Mouse (Mus musculus): Measurements from ENCODE around the gene U2af2.
"Not testable (repeated sequence)": the region's sequence is repeated elsewhere in the genome, so short reads cannot be mapped to it uniquely, and the experiment has no call there.

U2af2 gene

DNA sequence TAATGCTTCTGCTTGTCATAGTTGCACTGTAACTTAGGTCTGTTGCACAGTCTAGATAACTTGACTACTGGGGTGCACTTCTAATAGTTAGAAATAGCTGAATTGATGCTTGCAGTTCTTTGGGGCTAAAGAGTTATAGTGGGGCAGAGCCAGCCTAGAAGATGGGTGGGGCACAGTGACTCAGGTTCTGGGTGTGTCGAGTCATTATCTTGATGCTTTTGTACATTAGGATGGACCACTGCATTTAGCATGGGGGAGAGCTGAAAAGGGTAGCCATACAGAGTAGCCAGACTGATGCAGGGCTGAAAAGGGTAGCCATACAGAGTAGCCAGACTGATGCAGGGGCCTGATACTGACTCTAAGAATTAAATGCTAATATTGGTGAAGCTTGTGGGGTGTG is 11.6 kb downstream of the U2af2 start:
- DNase-seq (ENCODE audit: low read depth, low spot score), result no peak

GRCm38 (mm10) chr7:5074984-5075383 is 13.0 kb downstream of the U2af2 start:
- no peak for DNase-seq (ENCODE audit: low read depth, low spot score)

GRCm38 (mm10) chr7:5076931-5077330 is 15.0 kb downstream of the U2af2 start:
- no peak for DNase-seq (ENCODE audit: low read depth, low spot score)

GRCm38 (mm10) chr7:5079365-5080009 is 17.5 kb downstream of the U2af2 start:
- DNase-seq (ENCODE audit: low read depth, low spot score), result not testable (repeated sequence)

GRCm38 (mm10) chr7:5080010-5080751 is 18.2 kb downstream of the U2af2 start, which contains the start of gene Epn1:
Gene Epn1, plus strand, starts transcription at chr7:5080235.
- peak; percentile 98 for DNase-seq (ENCODE audit: low read depth, low spot score)

- DNase-seq (ENCODE audit: low read depth, low spot score), result no peak
Observed at GRCm38 (mm10) chr7:5080815-5081214, 18.9 kb downstream of the U2af2 start.

DNA sequence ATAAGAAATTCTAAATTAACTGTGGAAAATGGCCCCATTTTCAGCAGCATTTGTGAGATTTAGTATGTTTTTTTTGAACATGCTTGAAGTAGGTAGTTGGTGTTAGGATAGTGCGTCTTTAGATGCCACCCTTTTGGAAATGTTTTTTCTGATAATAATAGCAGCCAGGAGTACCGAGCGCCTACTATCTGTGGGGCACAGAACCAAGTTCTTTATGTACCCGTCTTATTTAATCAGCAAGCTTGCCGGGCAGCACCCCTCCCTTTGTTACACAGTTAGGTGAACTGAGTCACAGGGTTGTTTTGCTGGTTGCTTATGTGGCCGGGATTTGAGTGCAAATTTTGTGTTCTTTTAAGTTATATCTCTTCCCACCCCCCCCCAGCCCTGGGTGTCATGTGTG is 19.3 kb downstream of the U2af2 start:
- no peak for DNase-seq (ENCODE audit: low read depth, low spot score)

- no peak for DNase-seq (ENCODE audit: low read depth, low spot score)
Observed at GRCm38 (mm10) chr7:5081939-5082338, 20.0 kb downstream of the U2af2 start.

- no peak for DNase-seq (ENCODE audit: low read depth, low spot score)
Observed at GRCm38 (mm10) chr7:5083325-5084105, 21.6 kb downstream of the U2af2 start.

DNA sequence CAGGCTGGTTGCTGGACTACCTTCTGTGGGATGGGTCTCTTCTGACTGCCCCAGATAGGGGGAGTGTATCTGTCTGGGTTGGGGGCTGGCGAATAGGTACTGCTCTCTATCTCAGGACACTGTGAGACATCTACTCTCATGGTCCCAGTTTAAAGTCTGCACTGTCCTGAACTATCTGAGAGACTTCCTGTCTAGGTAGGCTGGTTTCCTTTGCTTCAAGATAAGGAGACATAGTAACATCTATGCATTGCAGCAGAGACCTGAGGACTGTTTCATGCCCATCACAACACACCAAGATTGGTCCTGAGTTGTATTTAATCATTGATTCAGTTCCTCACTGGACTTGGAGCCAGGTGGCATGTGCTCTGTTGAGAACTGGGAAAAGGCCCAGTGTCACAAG is 23.6 kb downstream of the U2af2 start:
- DNase-seq (ENCODE audit: low read depth, low spot score), result no peak

- no peak for DNase-seq (ENCODE audit: low read depth, low spot score)
Observed at GRCm38 (mm10) chr7:5086921-5087440, 25.0 kb downstream of the U2af2 start.

- no peak for DNase-seq (ENCODE audit: low read depth, low spot score)
Observed at GRCm38 (mm10) chr7:5087886-5088285, 25.9 kb downstream of the U2af2 start.

DNA sequence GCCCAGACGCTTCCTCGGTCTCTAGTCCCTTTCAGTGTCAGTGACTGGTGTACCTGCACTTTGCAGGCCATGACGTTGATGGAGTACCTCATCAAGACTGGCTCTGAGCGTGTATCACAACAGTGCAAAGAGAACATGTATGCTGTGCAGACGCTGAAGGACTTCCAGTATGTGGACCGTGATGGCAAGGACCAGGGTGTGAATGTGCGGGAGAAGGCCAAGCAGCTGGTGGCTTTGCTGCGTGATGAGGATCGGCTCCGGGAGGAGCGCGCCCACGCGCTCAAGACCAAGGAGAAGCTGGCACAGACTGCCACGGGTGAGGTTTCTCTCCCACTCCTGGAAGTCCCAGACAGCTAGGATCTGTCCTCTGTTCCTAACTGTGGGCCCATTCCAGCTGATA is 27.9 kb downstream of the U2af2 start:
- no peak for DNase-seq (ENCODE audit: low read depth, low spot score)

GRCm38 (mm10) chr7:5091008-5091728 is 29.2 kb downstream of the U2af2 start:
- DNase-seq (ENCODE audit: low read depth, low spot score), result no peak

DNA sequence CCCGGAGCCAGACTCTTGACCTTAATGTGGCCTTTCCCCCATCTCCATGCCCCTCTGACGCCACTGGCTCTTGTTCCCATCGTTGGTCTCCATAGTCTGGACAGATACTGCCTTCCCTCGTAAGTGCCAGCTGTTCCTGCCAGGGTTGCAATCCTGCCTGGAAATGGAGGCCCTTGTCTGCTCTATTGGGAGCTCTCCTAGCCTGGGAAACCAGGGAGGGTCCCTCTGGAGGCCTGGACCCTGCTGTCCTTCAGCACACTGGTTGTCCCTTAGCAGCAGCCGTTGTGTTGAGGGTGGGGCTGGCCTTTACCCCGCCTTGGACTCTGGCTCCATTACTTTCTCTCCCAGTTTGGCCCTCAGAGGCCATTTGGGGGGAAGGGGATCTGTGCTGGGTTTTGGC is 30.4 kb downstream of the U2af2 start:
- no peak for DNase-seq (ENCODE audit: low read depth, low spot score)

DNA sequence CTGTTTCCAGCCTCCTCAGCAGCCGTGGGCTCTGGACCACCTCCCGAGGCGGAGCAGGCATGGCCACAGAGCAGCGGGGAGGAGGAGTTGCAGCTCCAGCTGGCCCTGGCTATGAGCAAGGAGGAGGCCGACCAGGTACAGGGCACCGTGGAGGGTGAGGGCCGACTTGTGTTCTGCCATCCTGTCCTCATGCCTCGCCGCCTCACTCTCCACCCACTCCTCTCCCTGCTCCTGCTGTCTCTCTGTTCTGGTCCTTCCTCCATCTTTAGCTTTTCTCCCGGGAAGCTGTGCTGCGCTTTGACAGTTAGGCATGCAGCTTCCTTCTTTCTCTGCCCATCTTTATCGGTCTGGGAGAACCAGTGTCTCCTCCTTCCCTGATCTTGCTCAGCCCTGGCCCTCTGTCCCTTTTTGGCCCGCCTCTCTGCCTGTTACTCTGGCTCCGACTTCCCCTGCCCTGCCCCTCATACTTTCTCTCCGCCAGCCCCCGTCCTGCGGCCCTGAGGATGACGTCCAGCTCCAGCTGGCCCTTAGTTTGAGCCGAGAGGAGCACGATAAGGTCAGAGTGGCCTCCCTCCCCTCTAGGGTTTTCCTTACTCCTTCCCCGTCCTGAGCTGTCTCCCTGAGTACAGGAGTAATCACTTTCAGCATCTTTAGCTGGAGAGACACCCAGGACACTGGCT is 31.0 kb downstream of the U2af2 start:
- DNase-seq (ENCODE audit: low read depth, low spot score), result no peak

DNA sequence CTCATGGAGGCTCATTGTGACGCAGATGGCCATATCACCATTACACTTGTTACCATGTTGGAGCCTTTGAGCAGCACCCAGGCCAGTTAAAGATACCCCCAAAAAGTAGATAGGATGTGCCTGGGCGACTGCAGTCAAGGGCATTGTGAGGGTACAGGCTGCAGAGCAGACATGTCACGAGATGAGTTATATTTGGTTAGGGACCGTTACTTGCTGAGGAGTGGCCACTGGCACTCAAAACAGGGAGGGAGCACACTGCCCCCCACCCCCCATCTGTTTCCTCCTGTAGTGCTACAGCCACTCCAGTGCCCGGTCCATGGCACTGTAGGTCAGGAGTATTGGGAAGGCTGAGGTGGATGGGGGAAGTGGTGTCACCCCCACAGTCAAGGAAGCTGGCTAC is 36.8 kb downstream of the U2af2 start:
- no peak for DNase-seq (ENCODE audit: low read depth, low spot score)

DNA sequence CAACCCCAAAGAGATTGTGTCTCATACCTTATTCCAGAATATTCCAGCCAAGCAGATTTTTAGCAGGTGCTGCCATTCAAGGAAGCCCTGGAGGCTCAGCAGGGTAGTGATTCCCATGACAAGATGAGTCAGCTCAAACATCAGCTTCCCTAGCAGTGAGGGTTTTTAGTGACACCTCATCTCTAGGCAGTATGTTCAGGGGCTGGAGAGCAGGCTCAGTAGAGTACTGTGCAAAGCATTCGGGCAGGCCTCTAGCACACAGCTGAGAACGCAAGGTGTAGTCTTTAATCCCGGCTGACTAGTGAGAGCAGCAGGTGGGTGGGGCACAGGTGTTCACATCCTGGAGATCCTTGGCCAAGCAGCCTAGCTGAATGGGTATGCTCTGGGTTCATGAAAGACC is 37.9 kb downstream of the U2af2 start:
- no peak for DNase-seq (ENCODE audit: low read depth, low spot score)

GRCm38 (mm10) chr7:5101066-5101663 is 39.2 kb downstream of the U2af2 start:
- no peak for DNase-seq (ENCODE audit: low read depth, low spot score)

DNA sequence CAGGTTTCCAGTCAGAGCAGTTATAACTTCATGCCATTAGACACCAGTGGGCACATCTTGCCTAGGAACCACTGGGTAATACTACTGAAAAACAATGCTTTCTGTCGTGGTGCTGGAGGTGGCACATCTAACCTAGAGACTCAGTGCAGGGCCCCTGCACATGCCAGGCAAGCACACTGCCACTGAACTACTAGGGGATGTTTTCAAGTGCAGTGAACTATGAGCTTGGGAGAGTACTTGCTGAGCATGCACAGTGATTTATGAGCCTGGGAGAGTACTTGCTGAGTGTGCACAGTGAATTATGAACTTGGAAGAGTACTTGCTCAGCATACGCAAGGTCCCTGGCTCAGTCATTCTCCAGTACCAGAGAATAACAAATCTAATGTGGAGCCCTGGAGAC is 40.6 kb downstream of the U2af2 start:
- DNase-seq (ENCODE audit: low read depth, low spot score), result no peak

- no peak for DNase-seq (ENCODE audit: low read depth, low spot score)
Observed at GRCm38 (mm10) chr7:5108272-5108671, 46.3 kb downstream of the U2af2 start.

All from CD4-positive helper T cell, adult 2 months (primary cell).